Mouse (Mus musculus) CH12.LX (cell line): ENCODE data around the gene Rtp4. TPM values are rescaled to one million over a fixed set of nuclear protein-coding genes. Genes with fewer than 3 reads are reported as not detected.

Source experiments
- DNase-seq: peaks from one replicate; pipeline ENCODE4 v3.0.0-alpha.2; 2013; ENCODE audit errors: extremely low read depth
- H3K27ac ChIP-seq: 2 replicates; pipeline ENCODE4 v1.5.1; 2012; ENCODE audit warnings: low read depth, mild to moderate bottlenecking, control low read depth, moderate library complexity; ENCODE audit not compliant: insufficient read depth
- H3K27me3 ChIP-seq: replicated peaks from 2 replicates; pipeline ENCODE3; 2012; ENCODE audit warnings: inconsistent platforms
- H3K36me3 ChIP-seq, 2 experiments: replicated peaks in 1 of 2; 2 replicates each; pipeline versions ENCODE3 to v1.6.1; 2012; ENCODE audit warnings: inconsistent platforms in 1 of 2, low read length in 1 of 2, mild to moderate bottlenecking in 1 of 2, mixed read lengths in 1 of 2, moderate library complexity in 1 of 2; ENCODE audit not compliant: control insufficient read depth in 1 of 2, insufficient read depth in 1 of 2
- H3K4me1 ChIP-seq, 2 experiments: 2 replicates each; pipeline ENCODE4 v1.6.1; 2012; ENCODE audit warnings: inconsistent platforms in 1 of 2, moderate library complexity in 1 of 2; ENCODE audit not compliant: insufficient read depth in 2 of 2, control insufficient read depth in 1 of 2
- H3K4me2 ChIP-seq: 2 replicates; pipeline ENCODE4 v1.6.1; 2012; ENCODE audit warnings: low read depth, mild to moderate bottlenecking, control low read depth; ENCODE audit not compliant: poor library complexity, insufficient read depth, severe bottlenecking
- H3K4me3 ChIP-seq, 3 experiments: fragments of 150-350 bp in 1 of 3; sonication (generic) in 1 of 3; replicated peaks in 1 of 3; 2 replicates each; pipeline versions ENCODE3 to v1.5.1; 2011 to 2012; ENCODE audit warnings: low read depth in 2 of 3, low read length in 2 of 3, mild to moderate bottlenecking in 2 of 3, moderate library complexity in 2 of 3, control low read depth in 1 of 3, improper control_type of control experiment in 1 of 3, inconsistent platforms in 1 of 3, mixed read lengths in 1 of 3; ENCODE audit not compliant: poor library complexity in 1 of 3
- H3K79me2 ChIP-seq: replicated peaks from 2 replicates; pipeline ENCODE4 v1.6.1; 2012; ENCODE audit warnings: mild to moderate bottlenecking, moderate library complexity; ENCODE audit not compliant: control insufficient read depth, poor library complexity, insufficient read depth, severe bottlenecking; ENCODE audit errors: extremely low read depth
- H3K9ac ChIP-seq: 2 replicates; pipeline ENCODE4 v1.6.1; 2012; ENCODE audit warnings: low read depth, mild to moderate bottlenecking, control low read depth, moderate library complexity; ENCODE audit not compliant: insufficient read depth
- H3K9me3 ChIP-seq: replicated peaks from 2 replicates; pipeline ENCODE3; 2012; ENCODE audit warnings: low read length, inconsistent platforms, mixed read lengths
- BHLHE40 ChIP-seq: IDR thresholded peaks from 2 replicates; pipeline ENCODE4 v1.6.1; 2011; ENCODE audit warnings: mild to moderate bottlenecking, low read depth, low read length, improper control_type of control experiment
- E2F4 ChIP-seq: IDR thresholded peaks from 2 replicates; pipeline ENCODE4 v1.6.1; 2011; ENCODE audit warnings: low read depth, low read length, improper control_type of control experiment; ENCODE audit not compliant: insufficient replicate concordance
- EP300 ChIP-seq: IDR thresholded peaks from 2 replicates; pipeline ENCODE4 v1.6.1; 2011; ENCODE audit warnings: low read length, improper control_type of control experiment
- GABPA ChIP-seq: IDR thresholded peaks from 2 replicates; pipeline ENCODE4 v1.6.1; 2012; ENCODE audit warnings: low read depth, low read length, improper control_type of control experiment, inconsistent platforms; ENCODE audit not compliant: insufficient replicate concordance
- KAT2A ChIP-seq: IDR thresholded peaks from 2 replicates; pipeline ENCODE4 v1.6.1; 2012; ENCODE audit warnings: low read length, improper control_type of control experiment, inconsistent platforms; ENCODE audit not compliant: insufficient replicate concordance
- MAFK ChIP-seq: IDR thresholded peaks from 2 replicates; pipeline ENCODE4 v1.6.1; 2011; ENCODE audit warnings: low read length, improper control_type of control experiment; ENCODE audit not compliant: insufficient replicate concordance
- MAZ ChIP-seq: IDR thresholded peaks from 2 replicates; pipeline ENCODE4 v1.6.1; 2012; ENCODE audit warnings: low read depth, mild to moderate bottlenecking, inconsistent platforms, low read length, improper control_type of control experiment, moderate library complexity
- NRF1 ChIP-seq: IDR thresholded peaks from 2 replicates; pipeline ENCODE4 v1.6.1; 2014; ENCODE audit warnings: low read depth, mild to moderate bottlenecking, inconsistent platforms, low read length, improper control_type of control experiment, moderate library complexity
- POLR2A ChIP-seq: IDR thresholded peaks from 2 replicates; pipeline ENCODE4 v1.6.1; 2011; ENCODE audit warnings: low read depth, mild to moderate bottlenecking, improper control_type of control experiment, low read length
- POLR2AphosphoS2 ChIP-seq: IDR thresholded peaks from 2 replicates; pipeline ENCODE4 v1.6.1; 2011; ENCODE audit warnings: low read depth, low read length, improper control_type of control experiment
- RCOR1 ChIP-seq: conservative IDR thresholded peaks from 2 replicates; pipeline ENCODE4 v1.6.1; 2012; ENCODE audit warnings: low read depth, mild to moderate bottlenecking, inconsistent platforms, low read length, improper control_type of control experiment
- SIN3A ChIP-seq: IDR thresholded peaks from 2 replicates; pipeline ENCODE4 v1.6.1; 2012; ENCODE audit warnings: low read length, improper control_type of control experiment, inconsistent platforms
- USF2 ChIP-seq: conservative IDR thresholded peaks from 2 replicates; pipeline ENCODE4 v1.6.1; 2011; ENCODE audit warnings: low read depth, low read length, improper control_type of control experiment
- ZKSCAN1 ChIP-seq: IDR thresholded peaks from 2 replicates; pipeline ENCODE4 v1.6.1; 2012; ENCODE audit warnings: low read depth, inconsistent platforms, low read length, improper control_type of control experiment, borderline replicate concordance
- ZMIZ1 ChIP-seq: IDR thresholded peaks from 2 replicates; pipeline ENCODE4 v1.6.1; 2012; ENCODE audit warnings: low read depth, mild to moderate bottlenecking, inconsistent platforms, low read length, improper control_type of control experiment
- dilution Hi-C: fragments of 300-500 bp; cut with MboI; formaldehyde crosslinking; loops from 2 replicates; pipeline ENCODE4 v1.14.3; 2020; ENCODE audit warnings: low sequenced_read_pairs; ENCODE audit not compliant: extremely low pct_unique_long_range_greater_than_20kb, extremely low pct_ligation_motif_present
- in situ Hi-C: fragments of 300-500 bp; cut with MboI; formaldehyde crosslinking; loops from 3 replicates; pipeline ENCODE4 v1.14.3; 2019; ENCODE audit warnings: low sequenced_read_pairs, low pct_ligation_motif_present, low pct_unique_long_range_greater_than_20kb, mixed read lengths
- polyA plus RNA-seq: library from polyadenylated mRNA; unstranded; fragments of >175 nt; gene quantifications from 2 replicates; pipeline ENCODE4 v1.2.1, GENCODE M21; 2012; ENCODE audit warnings: low read depth; ENCODE audit not compliant: insufficient read length
- total RNA-seq, 2 experiments: library from RNA; depleted of rRNA; stranded (reverse); fragments of 300-350 nt in 1 of 2; fragments of >200 nt in 1 of 2; gene quantifications; 2 replicates each; pipeline ENCODE4 v1.2.3; 2012 to 2014

Rtp4 gene
- total and polyA plus RNA-seq, 3 experiments: 0.21 to 0.28 TPM; not detected in 1

DNA sequence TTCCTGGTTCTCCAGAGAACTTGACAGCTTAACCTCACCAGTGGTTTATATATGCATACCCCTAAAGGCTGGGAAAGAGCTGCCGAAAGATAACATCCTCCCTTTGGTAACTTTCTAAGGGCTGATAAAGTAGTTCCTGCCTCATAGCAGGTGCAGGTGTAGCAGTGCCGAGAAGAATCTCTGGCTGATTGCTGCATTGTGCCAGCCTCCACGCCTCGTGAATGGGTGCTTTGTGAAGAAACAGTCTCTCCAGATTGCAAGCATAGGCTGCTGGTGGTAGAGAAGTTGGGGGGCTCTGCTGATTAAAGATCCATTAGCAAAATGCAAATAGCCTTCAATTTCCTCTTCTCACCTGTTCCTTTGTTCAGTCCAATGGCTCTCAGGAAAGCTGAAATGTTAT lies 133.4 kb downstream of the Rtp4 start:
- in situ Hi-C loops: no loop called here
- Histone ChIP-seq H3K9ac (no peak overlapping the region), H3K27ac (no peak overlapping the region), H3K79me2 (no peaks in the 10 kb centered on the region), H3K27me3 (no peaks in the 10 kb centered on the region), H3K9me3 (no peaks in the 10 kb centered on the region), H3K4me3 (no peak overlapping the region), H3K36me3 (no peaks in the 10 kb centered on the region), H3K4me1 (no peaks in the 10 kb centered on the region), H3K4me2 (no peak overlapping the region)
- DNase-seq: no peak
- dilution Hi-C loops: no loop called here
- TF ChIP-seq MAFK (no peak), ZMIZ1 (no peak), KAT2A (no peak), NRF1 (no peak), MAZ (no peak), POLR2A (no peak), EP300 (no peak), BHLHE40 (no peak), RCOR1 (no peak), POLR2AphosphoS2 (no peak), USF2 (no peak), SIN3A (no peak), GABPA (no peak), E2F4 (no peak)

DNA sequence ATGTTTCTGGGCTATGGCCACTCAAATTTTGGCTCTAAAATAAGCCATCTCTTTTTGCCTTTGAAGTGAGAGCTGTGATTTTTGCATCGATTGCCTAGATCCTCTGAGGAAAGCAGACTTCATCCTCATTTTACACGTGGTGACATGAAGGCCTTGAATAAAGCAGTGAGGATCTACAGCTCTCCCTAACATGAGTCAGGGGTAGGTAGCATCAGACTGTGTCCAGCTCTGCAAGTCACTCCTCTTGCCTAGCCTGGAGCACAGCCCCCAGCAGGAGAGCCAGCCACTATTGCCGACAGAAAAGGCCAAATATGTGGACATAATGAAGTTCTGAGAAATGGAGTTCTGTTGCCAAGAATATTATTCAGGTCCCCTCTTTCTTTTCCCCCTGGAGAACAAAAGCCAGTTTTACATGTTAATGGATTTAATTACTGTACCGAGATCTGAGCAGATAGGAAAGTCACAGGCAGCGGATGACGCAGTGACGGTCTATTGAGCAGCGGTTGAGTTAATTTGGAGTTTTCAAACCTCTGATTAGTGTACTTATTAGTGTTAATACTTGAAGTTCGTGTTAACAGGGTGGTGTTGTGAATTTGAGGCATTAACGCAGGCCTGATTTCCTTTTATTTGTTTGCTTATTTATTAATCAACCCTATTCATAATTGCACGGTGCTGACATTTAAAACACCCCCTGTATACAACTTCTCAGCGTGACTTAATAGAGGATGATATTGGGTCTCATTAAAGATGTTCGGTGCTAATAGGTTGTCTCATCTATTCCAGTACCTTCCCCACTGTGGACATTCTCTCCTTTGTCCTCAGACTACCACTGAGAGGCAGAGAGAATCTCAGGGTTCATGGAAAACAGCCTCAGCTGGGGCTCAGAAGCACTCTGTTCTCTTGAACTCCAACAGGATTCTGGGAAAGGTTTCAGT lies 139.8 kb downstream of the Rtp4 start:
- no peaks in the 10 kb centered on the region for H3K36me3 ChIP-seq
- no peak for TF ChIP-seq ZKSCAN1
- H3K4me2 ChIP-seq: no peak overlapping the region
- DNase-seq: no peak
- no peak overlapping the region for H3K27ac ChIP-seq
- no peaks in the 10 kb centered on the region for H3K9me3 ChIP-seq
- dilution Hi-C loops: no loop called here
- no peak overlapping the region for H3K4me3 ChIP-seq
- H3K79me2 ChIP-seq: no peaks in the 10 kb centered on the region
- in situ Hi-C loops: no loop called here
- peaks cover 0 to 5% of the 10 kb centered on the region in 2 experiments; a peak in 1 of 4 replicates for H3K4me1 ChIP-seq
- H3K27me3 ChIP-seq: no peaks in the 10 kb centered on the region
- H3K9ac ChIP-seq: no peak overlapping the region

Other genes with a start within 250 kb of the Rtp4 start
- gene Rtp1, start 91.2 kb upstream of the Rtp4 start, total RNA-seq (2012; rRNA removed): not detected in 2 replicates
- not detected in 2 replicates for gene Rtp1, start 91.2 kb upstream of the Rtp4 start, total RNA-seq (2014; rRNA removed)
- not detected in 2 replicates for gene Rtp1, start 91.2 kb upstream of the Rtp4 start, polyA plus RNA-seq
- 0.08 TPM in 1 of 2 replicates, not detected in the other for gene Masp1, start 524 bp downstream of the Rtp4 start, total RNA-seq (2012; rRNA removed)
- 0.11 and 0.15 TPM in 2 replicates for gene Masp1, start 524 bp downstream of the Rtp4 start, total RNA-seq (2014; rRNA removed)
- 0.34 and 0.42 TPM in 2 replicates for gene Masp1, start 524 bp downstream of the Rtp4 start, polyA plus RNA-seq